Mouse (Mus musculus) A20 (cell line): ENCODE data around the gene Pigl.
"Not testable (repeated sequence)": the region's sequence is repeated elsewhere in the genome, so short reads cannot be mapped to it uniquely, and the experiment has no call there.

Experiments
- DNase-seq: peaks from one replicate; pipeline ENCODE4 v3.0.0-alpha.2; 2011; ENCODE audit warnings: low read depth, low spot score

The Pigl gene

DNA sequence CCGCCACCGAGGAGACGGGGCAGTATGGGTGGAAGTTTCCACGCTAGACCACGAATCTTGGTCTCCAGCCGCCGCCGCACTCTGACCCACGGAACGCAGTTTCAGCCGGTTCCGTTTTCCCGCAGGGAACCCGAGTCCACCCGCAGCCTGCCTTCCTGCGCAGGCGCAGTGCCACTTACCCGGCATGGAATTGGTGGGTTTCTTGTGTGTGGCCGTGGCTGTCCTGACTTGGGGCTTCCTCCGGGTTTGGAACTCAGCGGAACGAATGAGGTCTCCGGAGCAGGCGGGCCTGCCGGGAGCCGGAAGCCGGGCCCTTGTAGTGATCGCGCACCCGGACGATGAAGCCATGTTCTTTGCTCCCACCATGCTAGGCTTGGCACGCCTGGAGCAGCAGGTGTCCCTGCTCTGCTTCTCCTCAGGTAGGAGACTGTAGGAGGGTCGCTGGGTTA lies at the start of gene Pigl, which contains the start of gene Ncor1:
TSS of gene Pigl (plus strand) at position 185 of the 449 bp plus-strand sequence.
TSS of gene Ncor1 (minus strand) at position 266 of the 449 bp plus-strand sequence.
- DNase-seq, result peak; percentile 89

DNA sequence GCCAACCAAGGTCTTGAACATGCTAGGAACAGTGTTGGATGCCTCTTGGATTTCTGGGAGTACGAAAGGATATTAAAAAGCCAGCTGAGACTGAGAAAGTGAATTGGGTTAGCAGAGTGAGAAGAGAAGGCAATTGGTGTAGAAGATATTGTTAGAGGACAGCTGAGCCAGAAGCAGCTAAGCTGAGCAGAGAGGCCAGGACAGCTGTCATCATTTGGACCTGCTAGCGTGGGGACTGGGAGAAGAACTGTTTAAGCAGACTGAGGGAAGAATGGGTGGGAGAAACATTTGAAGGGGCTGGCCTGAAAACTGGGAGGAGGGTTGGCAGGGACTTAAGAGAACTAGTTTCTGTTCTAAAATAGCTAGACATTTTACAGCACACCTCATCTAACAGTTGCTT lies 49.4 kb upstream of the Pigl start:
- DNase-seq, result no peak

DNA sequence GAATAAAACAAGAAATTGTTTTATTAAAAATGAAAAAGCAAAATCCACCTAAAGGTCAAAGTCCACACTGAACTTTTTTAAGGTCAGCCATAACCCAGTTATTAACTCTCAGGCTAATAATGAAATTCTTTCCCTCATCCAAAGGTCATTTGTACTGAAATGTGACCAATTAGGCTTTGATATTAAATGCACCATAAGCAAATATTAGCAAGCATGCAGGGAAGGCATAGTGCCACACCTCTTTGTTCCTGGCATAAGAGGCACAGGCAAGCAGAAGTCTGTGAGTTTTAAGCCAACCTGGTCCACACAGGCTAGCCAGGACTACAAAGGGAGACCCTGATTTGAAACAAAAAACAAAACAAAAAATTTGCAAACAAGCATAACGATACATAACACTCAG lies 48.6 kb upstream of the Pigl start:
- no peak for DNase-seq

DNA sequence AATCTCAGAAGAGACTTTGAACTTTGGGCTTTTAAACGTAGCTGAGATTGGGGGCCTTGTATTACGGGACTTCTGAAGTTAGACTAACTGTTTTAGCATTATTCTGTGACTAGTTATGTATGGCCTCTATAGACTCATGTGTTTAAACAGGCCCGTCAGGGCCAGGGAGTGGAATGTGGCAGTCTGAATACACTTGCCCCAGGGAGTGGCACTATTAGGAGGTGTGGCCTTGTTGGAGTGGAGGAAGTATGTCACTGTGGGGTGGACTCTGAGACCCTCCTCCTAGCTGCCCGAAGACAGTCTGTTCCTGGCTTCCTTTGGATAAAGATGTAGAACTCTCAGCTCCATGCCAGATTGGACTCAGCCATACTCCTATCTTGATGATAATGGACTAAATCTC lies 43.2 kb upstream of the Pigl start:
- no peak for DNase-seq

DNA sequence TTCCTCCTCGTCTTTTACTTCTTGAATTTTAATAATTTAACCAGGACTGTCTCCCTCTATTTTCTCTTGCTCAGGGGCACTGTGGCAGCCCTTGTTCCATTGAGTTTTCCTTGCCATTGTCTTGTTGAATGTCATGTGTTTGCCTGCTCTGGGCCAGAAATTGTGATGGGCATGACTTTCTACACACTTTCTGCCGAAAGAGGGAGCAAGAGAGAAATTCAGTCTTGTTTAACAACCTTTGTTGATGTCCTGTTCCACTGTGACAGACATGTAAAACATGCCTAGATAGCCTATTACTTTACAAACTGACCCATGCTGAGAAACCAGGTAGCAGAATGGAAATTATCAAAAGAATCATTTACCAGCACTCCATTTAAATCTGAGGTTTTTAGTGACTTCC lies 33.7 kb upstream of the Pigl start:
- DNase-seq, result no peak

DNA sequence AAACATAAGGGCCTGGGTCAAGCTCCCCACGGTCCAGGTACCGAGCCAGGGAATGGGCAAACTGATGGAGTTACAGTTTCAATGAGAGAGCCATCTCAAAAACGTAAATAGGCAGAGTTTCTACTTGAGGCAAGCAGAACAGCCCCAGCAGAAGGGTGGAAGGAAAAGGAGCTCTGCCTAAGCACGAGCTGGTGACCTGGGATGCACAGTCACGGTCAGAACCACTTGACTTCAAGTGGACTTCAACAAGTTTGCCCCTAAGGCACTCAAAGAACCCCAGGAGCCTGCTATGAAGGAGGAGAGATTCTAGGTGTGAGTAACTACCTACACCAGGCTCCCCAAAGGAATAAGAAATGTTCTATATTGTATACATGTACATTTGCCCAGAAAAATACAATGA lies 32.0 kb upstream of the Pigl start:
- no peak for DNase-seq

DNA sequence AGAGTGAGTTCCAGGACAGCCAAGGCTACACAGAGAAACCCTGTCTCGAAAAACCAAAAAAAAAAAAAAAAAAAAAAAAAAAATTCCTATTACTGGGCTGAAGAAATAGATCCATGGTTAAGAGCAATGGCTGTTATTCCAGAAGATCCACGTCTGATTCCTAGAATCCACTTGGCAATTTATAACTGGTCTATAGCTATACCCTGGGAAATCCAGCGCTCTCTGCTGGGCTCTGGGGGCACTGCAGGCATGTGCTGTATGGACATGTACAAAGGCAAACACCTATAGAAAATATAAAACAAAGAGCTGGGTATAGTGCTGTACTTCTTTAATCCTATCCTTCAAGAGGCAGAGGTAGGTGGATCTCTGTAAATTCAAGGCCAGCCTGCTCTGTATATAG lies 31.2 kb upstream of the Pigl start:
- peak; percentile 34 for DNase-seq

DNA sequence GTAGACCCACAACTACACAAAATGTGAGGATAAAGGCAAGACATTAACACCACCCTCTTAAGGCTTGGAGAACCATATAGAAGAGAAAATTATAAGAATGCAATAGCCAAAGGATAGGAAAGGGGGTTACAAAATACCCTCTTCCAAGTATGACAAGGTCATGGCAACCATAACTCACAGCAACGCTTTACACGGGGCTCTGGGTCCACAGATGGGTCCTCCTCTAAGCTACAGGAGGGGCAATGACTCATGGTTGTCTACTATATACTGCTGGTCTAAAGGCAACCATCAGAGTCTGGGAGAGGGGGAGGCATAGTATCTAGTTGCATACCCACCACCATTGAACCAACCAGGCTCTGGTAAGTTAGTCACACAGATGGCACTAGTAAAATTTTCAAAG lies 26.0 kb upstream of the Pigl start:
- no peak for DNase-seq

DNA sequence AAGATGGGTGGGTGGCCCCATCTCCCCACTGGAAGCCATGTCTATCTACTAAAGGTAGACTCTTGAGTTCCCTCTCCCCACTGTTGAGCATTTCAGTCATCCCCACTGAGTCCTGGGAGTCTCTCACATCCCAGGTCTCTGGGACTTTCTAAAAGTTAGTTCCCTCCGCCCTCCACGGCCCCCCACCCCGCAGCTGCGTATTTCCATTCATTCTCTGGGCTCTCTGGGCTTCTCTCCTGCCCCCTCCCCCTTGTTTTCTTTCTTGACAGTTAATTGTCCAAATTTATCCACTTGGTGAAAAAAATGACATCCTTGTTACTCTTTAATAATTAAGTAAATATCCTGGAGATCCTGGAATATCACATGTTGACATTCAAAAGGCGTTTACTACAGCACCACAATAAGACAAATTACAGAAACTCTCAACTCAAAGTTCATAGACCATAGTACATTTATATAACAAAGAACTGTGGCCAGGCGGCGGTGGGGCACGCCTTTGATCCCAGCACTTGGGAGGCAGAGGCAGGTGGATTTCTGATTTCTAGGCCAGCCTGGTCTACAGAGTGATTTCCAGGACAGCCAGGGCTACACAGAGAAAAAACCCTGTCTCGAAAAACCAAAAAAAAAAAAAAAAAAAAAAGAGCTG lies 17.5 kb upstream of the Pigl start:
- no peak for DNase-seq

DNA sequence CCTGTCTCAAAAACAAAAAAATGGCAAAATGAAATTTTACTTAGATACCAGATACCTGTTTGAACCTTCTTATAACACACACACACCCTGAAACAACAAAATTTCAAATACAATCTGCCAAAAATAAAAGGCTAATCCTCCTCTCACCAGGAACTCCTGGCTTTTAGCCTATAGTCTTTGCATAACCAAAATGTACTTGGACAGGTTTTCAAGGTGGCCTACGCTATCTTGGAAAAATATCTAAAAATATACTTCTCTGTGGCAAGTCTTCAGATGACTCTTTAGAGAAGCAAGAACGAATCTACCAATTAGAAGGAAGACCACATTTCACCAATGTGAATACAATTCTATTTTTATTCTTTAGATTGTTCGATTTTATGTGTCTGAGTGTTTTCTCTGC lies 12.5 kb upstream of the Pigl start:
- DNase-seq, result no peak

DNA sequence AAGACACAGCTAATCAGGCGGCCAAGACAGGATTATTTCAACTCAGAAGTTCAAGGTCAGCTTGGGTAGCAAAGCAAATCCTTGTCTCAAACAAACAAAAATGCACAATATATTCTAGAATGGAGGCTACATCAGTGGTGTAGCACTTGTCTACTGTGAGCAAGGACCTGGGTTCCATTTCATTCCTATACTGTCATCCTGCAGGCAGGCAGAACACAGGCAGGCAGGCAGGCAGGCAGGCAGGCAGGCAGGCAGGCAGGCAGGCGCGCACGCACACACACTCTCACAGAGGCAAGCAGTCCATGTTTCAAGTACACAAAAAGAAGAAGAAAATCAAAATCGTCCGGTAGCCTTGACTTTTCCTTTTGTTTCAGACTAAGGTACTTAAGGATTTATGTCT lies 9.3 kb upstream of the Pigl start:
- DNase-seq, result no peak

DNA sequence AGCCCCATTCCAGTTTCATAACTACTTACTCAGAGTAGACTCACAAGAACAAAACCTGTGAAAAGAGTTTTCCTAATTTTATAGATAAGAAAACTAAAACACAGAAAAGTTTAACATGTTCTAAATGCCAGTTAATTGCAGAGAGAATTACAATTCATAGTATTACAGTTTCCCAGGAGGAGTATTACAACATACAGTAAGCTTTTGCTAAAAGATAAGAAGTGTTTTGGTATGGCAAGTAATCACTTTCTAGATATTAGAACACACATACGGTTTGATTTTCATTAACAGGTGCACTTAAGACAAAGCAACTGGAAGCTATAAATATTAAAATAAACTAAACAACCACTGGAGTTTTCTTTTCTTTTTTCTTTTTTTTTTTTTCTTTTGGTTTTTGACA lies 3.1 kb upstream of the Pigl start:
- DNase-seq, result no peak

DNA sequence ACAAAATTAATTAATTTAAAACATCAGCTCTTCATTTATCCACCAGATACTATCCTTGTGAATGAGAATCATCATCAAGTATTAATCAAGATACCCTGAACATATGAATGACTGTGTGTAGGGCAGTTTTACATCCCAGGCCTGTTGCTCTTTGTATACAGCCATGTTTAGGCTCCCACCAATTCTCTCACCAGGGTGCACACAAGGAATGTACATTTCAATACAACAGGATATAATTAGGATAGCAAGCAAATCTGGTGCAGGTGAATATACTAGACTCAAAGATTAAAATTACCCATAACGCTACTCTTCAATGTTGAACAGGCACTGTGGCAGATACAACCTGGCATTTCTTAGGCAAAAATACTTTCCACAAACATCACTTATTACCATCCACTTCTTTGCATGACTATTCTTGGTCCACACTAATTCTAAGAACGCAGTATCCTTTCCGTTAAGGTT lies 2.2 kb upstream of the Pigl start:
- no peak for DNase-seq

DNA sequence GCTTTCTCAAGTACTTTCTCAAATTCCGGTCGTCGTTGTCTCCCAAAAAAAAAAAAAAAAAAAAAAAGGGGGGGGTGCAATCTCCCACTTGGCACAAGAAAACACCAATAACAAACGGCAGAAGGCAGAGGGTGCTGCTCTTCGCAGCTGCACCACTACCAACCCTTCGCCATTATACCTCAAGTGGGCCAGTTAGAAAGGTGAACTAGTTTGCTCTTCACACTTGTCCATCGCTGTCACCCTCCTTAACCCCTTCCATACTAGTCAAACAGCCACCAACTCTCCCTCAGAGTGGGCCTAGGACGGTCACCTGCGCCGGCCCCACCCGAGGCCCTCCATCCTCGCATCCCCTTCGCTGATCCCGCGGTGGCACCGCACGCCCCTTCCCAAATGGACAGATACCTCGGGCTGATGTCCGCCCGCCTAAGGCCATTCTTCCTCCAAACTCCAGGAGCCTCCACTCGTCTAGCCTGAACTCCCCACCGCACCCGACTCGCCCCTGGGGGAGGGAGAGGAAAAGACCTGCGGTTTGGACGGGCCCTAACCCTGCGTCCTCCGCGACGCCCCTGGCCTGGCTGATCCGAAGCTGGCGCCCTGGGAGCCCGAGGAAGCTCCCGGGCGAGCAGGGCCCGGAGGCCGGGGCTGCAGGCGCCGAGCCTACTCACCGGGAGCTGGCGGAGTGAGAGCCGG lies 1.6 kb upstream of the Pigl start:
- peak; percentile 76 for DNase-seq

DNA sequence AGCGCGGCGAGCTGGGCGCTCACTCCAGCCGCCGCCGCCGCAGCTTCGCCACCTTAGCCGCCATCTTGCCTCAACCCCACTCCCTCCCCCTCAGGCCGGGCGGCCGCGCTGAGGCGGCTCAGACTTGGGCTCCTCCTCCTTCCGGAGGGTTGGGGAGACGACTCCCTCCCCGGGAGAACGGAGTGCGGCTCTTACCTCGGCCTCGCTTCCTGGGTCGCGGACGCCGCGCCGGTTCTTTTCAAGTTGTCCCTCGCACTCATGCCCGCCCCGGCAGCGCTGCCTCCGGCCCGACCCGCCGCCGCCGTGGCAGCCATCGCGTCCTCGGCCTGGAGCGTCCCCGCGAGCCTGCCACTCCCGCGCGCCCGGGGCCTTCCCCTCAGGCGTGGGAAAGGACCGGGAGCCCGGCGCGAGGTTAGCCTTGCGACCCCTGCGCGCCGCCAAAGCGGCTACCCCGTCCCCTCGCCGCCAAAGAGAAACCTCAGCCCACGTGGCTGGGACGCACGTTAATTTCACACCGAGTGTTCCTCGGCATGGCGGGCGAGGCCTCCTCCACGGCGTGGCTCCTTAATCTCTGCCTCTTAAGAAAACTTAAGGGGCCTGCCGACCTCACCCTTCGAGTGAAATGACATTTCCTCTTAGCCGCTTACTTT lies 894 bp upstream of the Pigl start:
- peak; percentile 93 for DNase-seq

DNA sequence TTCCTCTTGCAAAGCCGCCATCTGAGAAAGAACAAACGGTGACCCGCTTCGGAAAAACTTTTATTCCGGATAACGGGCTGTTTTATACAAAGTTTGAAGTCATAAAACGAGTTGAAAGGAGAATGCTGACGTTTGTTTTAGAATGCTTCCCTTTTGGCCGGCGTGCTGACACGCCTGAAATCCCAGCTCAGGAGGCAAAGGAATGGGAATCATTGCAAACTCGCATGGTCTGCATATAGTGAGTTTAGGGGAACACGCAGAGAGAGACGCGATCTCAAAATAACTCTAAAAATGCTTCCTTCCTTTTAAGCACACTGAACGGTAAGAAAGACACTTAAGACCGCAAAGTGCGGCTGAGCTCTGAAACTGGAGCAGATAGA lies 379 bp upstream of the Pigl start:
- DNase-seq, result no peak

DNA sequence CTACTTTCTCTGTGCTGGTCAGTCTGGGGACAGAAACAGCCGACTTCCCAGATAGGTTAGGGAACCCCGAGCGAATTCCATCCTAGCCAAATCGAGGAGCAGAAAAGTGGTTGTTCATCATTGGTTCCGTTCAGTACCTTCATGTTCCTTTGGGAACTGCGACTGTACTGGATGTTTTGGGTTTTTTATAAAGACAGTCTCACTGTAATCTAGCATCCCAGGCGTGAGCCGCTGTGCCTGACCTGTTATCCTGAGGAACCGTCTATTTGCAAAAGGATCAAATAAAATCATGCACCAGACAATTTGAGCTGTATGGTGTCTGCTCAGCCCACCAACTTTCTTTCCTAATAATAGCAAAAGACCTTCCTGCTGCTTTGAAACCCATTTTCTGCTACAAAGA lies 520 bp downstream of the Pigl start:
- no peak for DNase-seq

DNA sequence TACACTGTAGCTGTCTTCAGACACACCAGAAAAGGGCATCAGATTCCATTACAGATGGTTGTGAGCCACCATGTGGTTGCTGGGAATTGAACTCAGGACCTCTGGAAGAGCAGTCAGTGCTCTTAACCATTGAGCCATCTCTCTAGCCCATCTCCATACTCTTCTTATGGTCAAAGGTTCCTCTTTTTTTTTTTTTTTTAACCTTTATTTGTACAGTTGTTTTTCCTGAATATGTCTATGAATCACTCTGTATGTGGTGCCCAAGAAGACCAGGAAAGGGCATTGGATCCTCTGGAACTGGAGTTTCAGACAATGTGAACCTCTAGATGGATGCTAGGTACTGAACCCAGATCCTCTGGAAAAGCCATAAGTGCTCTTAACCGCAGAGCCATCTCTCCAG lies 4.3 kb downstream of the Pigl start:
- not testable (repeated sequence) for DNase-seq

DNA sequence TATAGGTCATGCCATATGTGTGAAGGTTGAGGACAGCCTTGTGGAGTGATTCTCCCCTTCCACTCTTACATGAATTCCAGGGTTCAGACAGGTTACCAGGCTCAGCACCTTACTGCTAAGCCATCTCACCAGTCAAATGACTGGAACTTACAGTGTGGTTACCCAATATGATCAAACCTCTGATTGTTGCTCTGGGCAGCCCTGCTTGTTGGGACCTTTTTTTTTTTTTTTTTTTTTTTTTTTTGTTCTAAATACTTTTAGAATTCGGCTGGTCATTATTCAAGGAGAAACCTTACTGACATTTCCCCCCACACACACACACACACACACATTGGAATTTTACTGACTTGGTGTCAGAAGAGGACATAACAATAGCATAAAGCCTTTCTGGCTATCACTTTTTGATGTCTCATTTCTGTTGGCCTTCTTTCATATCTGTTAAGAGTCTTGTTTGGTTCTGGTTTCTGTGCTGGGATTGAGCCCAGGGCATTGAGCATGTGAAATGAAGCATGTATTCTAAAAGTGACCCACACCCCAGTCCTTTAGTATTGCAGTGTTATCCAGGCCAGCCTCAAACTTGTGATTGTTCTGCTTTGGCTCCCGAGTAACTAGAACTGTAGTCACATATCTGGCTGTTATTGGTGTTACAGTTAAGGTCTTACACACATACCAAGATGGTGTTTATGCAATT lies 5.1 kb downstream of the Pigl start:
- no peak for DNase-seq

DNA sequence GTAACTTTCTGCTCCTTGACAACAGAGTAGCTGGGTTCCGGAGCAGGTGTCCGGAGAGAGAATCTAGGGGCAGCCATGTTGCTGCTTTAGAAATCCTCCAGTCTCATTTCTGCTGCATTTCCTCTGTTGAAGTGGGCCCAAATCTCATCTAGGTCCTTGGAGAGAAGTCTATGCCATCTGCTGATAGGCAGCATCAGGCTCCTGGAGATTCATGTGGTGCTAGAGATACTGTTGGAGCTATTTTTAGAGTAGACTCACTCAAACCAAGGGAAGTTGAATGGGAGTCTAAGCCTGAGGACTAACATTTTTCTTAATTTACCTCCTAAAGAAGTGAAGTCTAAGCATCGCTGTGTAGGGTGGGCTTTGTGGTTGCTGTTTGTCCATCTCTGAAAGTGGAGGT lies 6.4 kb downstream of the Pigl start:
- no peak for DNase-seq

DNA sequence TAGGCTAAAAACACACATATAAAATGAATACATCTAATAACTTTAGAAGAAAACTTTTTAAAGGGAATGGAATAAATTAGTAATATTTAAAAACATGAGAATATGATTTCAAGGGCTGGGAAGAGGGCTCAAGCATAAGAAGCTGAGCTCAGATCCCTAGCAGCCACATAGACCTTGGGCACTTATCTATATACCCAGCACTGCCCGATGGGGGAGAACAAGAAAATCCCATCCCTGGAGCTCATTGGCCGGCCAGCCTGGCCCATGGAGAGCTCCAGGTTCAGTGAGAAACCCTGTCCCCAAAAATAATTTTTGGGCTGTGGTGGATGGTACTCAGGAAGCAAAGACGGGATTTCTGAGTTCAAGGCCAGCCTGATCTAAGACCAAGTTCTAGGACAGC lies 7.6 kb downstream of the Pigl start:
- no peak for DNase-seq

DNA sequence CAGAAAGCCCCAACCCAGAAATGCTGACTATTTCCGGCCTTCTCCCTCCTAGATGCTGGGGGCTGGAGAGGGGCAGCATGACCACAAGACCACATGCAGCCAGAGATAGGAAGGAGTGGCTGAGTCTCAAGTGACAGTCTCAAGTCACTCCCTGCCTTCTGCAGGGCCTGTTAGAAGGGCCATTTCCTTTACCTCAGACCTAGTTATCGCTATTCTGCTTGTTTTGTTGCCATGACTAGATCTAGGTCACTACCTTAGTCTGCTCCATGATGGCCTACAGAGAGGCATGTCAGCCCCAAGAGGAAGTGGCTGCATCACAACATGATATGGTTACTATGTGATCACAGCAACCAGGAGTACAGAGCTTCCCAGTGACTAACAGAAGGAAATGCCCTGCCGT lies 8.3 kb downstream of the Pigl start:
- DNase-seq, result no peak
